Mouse (Mus musculus) C2C12 (cell line): ENCODE results near the gene Ing4. TPM values are rescaled to one million over a fixed set of nuclear protein-coding genes. Genes with fewer than 3 reads are reported as not detected.

ENCODE experiments used
- H3K27me3 ChIP-seq: one replicate; pipeline ENCODE4 v1.6.1; 2011; ENCODE audit not compliant: control insufficient read depth, insufficient read depth, insufficient read length
- H3K36me3 ChIP-seq: one replicate; pipeline ENCODE4 v1.6.1; 2011; ENCODE audit not compliant: control insufficient read depth, insufficient read depth
- H3K4me3 ChIP-seq: one replicate; pipeline ENCODE4 v1.5.1; 2011; ENCODE audit warnings: mild to moderate bottlenecking, control low read depth; ENCODE audit not compliant: poor library complexity, insufficient read depth, severe bottlenecking
- H3K79me2 ChIP-seq: one replicate; pipeline ENCODE4 v1.6.1; 2011; ENCODE audit not compliant: control insufficient read depth, insufficient read depth
- H3K79me3 ChIP-seq: one replicate; pipeline ENCODE4 v1.6.1; 2011; ENCODE audit warnings: low read depth, control low read depth
- H3ac ChIP-seq: one replicate; pipeline ENCODE3; 2011; ENCODE audit warnings: low read depth; ENCODE audit not compliant: control insufficient read depth, insufficient read length
- CEBPB ChIP-seq: IDR thresholded peaks from one replicate; pipeline ENCODE4 v1.6.1; 2011; ENCODE audit warnings: low read depth, mild to moderate bottlenecking, control low read depth, moderate library complexity
- CTCF ChIP-seq: IDR thresholded peaks from one replicate; pipeline ENCODE4 v1.5.1; 2011; ENCODE audit not compliant: control insufficient read depth, insufficient read depth, insufficient read length
- FOSL1 ChIP-seq: IDR thresholded peaks from one replicate; pipeline ENCODE4 v1.8.0; 2011; ENCODE audit warnings: mild to moderate bottlenecking, low read length; ENCODE audit not compliant: poor library complexity, insufficient read depth, severe bottlenecking
- MAX ChIP-seq: IDR thresholded peaks from one replicate; pipeline ENCODE4 v1.6.1; 2011; ENCODE audit warnings: mild to moderate bottlenecking, control low read depth
- MYOD1 ChIP-seq: IDR thresholded peaks from one replicate; pipeline ENCODE4 v1.6.1; 2011; ENCODE audit warnings: low read depth; ENCODE audit not compliant: control insufficient read depth, insufficient read length
- MYOG ChIP-seq: IDR thresholded peaks from one replicate; pipeline ENCODE4 v1.6.1; 2011; ENCODE audit not compliant: control insufficient read depth, insufficient read length; ENCODE audit errors: extremely low read depth
- USF1 ChIP-seq: IDR thresholded peaks from one replicate; pipeline ENCODE4 v1.6.1; 2011; ENCODE audit warnings: low read depth, mild to moderate bottlenecking, control low read depth, moderate library complexity
- polyA plus RNA-seq: library from polyadenylated mRNA; unstranded; fragments of >200 nt; fragmentation: generic; extraction: Trizol; gene quantifications from one replicate; pipeline ENCODE4 v1.2.1, GENCODE M21; 2012; ENCODE audit warnings: missing spikeins

Ing4 gene
- polyA plus RNA-seq, 1 experiment: 23.6 TPM

DNA sequence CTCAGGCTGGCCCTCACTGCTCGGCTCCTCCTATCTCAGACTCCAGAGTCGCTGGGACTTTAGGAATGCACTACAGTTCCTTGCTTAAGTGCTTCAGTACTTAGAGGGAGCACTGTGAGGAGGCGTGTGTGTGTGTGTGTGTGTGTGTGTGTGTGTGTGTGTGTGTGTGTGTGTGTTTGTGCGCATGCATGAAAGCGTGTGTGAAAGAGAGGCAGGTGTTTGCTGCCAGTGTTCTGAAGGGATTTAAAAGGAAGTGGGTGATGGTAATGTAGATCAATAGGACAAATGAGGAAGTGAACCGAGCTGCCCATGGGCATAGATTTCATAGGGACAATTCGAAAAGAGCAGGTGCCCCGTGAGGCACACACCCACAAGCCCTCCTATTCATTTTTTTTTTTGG lies 34.3 kb downstream of the Ing4 start:
- Histone ChIP-seq H3K79me2 (no peaks in the 10 kb centered on the region), H3K36me3 (no peaks in the 10 kb centered on the region), H3K27me3 (peaks cover 41% of the 10 kb centered on the region), H3K79me3 (no peaks in the 10 kb centered on the region), H3ac (no peak overlapping the region), H3K4me3 (no peak overlapping the region)
- TF ChIP-seq FOSL1 (no peak), USF1 (no peak), CEBPB (no peak), MAX (no peak), MYOD1 (no peak), MYOG (no peak)

DNA sequence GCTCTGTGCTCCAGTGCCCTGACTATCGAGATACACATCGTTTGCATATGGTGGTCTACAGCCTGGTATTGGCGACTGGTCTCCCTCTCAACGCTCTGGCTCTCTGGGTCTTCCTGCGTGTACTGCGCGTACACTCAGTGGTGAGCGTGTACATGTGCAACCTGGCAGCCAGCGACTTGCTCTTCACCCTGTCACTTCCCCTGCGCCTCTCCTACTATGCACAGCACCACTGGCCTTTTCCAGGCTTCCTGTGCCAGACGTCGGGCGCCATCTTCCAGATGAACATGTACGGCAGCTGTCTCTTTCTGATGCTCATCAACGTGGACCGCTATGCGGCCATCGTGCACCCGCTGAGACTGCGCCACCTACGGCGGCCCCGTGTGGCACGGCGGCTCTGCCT lies 41.8 kb downstream of the Ing4 start:
- TF ChIP-seq FOSL1 (no peak), CEBPB (no peak), MYOG (no peak), USF1 (no peak), MAX (no peak), CTCF (no peak), MYOD1 (no peak)
- Histone ChIP-seq H3K27me3 (peaks cover 9% of the 10 kb centered on the region), H3ac (no peak overlapping the region), H3K79me3 (no peaks in the 10 kb centered on the region), H3K36me3 (no peaks in the 10 kb centered on the region), H3K79me2 (no peaks in the 10 kb centered on the region), H3K4me3 (no peak overlapping the region)

DNA sequence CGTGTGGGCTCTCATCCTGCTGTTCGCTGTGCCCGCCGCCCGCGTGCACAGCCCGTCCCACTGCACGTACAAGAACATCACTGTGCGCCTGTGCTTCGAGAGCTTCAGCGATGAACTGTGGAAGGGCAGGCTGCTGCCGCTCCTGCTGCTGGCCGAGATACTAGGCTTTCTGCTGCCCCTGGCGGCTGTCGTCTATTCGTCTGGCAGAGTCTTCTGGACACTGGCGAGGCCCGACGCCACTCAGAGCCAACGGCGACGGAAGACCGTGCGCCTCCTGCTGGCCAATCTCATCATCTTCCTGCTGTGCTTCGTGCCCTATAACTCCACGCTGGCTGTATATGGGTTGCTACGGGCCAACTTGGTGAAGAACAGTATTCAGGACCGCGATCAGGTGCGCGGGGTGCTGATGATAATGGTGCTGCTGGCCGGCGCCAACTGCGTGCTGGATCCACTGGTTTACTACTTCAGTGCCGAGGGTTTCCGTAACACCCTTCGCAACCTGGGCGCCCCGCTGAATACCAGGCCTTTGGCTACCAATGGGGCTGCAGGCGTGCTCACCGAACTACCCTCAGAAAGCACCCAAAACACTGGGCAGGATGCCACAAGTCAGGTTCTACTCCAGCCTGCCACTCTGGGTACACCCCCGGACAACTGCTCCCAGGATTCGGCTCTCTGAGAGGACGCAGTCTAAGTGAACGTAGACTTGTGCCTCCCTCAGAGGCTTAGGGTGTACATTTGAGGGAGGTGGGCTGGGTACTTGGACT lies 42.4 kb downstream of the Ing4 start:
- H3K79me2 ChIP-seq: no peaks in the 10 kb centered on the region
- H3K4me3 ChIP-seq: no peak overlapping the region
- H3ac ChIP-seq: no peak overlapping the region
- TF ChIP-seq MAX (no peak), CTCF (peak; percentile 87)
- peaks cover 8% of the 10 kb centered on the region for H3K27me3 ChIP-seq
- H3K36me3 ChIP-seq: no peaks in the 10 kb centered on the region
- H3K79me3 ChIP-seq: no peaks in the 10 kb centered on the region

DNA sequence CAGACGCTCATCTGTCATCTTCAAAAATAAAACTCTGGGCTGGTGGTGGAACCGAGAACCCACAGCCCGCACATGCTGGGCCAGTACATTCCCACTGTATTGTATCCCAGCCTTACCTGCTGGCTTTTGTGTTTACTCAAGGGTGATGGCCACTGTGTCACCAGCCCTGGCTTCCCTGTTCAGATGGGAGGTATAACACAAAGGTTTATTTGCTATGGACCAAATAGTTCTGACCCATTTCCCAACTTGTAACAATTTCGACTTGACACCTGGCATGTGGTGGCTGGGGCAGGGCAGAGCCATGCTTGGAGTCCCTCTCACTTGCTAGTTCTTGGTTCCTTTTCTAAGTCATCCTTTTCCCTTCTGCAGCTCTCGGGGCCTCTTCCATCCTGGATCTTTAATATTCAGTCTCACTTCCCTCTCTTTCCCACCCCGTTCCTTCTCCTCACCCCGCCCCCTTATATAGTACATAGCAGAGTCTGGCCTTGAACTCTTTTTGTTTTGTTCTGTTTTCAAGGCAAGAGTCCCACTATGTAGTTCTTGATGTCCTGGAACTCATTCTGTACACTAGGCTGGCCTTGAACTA lies 43.3 kb downstream of the Ing4 start:
- Histone ChIP-seq H3K36me3 (no peaks in the 10 kb centered on the region), H3K79me2 (no peaks in the 10 kb centered on the region), H3K4me3 (no peak overlapping the region), H3ac (no peak overlapping the region), H3K27me3 (peaks cover 8% of the 10 kb centered on the region), H3K79me3 (no peaks in the 10 kb centered on the region)
- TF ChIP-seq MYOD1 (no peak), CTCF (no peak), USF1 (no peak), FOSL1 (no peak), CEBPB (no peak), MAX (no peak), MYOG (no peak)

DNA sequence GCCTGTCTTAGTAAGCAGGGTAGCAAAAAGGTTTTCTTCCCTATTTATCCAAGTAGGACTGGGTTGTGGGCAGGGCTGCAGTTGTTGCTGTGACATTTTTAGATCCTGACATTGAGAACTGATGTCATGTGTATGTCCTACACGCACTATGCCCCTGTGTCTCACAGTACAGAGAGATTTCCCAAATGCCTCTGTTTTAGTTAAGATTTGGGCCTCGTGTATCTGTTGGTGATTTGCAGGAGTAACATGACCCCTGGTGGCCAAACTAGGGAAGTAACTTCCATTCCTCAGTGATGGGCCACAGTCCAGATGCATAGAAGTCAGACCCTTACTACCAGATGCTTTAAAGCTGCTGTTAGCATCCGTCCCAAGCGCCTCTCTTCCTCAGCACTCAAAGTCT lies 44.9 kb downstream of the Ing4 start:
- TF ChIP-seq CEBPB (no peak), CTCF (peak; percentile 47)
- H3K79me2 ChIP-seq: no peaks in the 10 kb centered on the region
- no peaks in the 10 kb centered on the region for H3K27me3 ChIP-seq
- no peaks in the 10 kb centered on the region for H3K79me3 ChIP-seq
- no peak overlapping the region for H3ac ChIP-seq
- no peak overlapping the region for H3K4me3 ChIP-seq
- H3K36me3 ChIP-seq: no peaks in the 10 kb centered on the region

DNA sequence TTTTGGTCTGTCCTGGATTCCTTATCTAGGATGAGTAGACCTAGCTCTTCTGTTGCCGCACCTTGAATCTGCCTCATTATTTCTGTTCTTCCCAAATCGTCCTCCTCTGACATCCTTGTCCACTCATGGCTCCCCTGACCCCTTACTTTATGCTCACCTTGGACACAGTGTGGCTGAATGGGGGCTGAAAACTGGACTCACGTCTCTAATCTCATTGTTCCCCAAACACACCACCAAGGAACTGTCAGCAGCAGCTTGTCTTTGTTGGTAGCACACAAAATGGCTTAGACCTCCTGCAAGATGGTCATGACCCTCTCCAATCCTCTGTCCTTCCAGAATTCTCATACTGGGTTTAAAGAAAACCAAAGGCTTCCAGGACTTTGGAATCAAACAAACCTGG lies 48.4 kb downstream of the Ing4 start:
- no peaks in the 10 kb centered on the region for H3K36me3 ChIP-seq
- no peak overlapping the region for H3ac ChIP-seq
- TF ChIP-seq FOSL1 (no peak), MYOG (no peak), CEBPB (no peak), CTCF (no peak), MYOD1 (no peak), USF1 (no peak), MAX (no peak)
- no peaks in the 10 kb centered on the region for H3K79me3 ChIP-seq
- H3K79me2 ChIP-seq: no peaks in the 10 kb centered on the region
- no peak overlapping the region for H3K4me3 ChIP-seq
- H3K27me3 ChIP-seq: no peaks in the 10 kb centered on the region
